Mouse (Mus musculus): ENCODE measurements around the gene Bmp8b. TPM values are rescaled to one million over a fixed set of nuclear protein-coding genes. Genes with fewer than 3 reads are reported as not detected.
"Not testable (repeated sequence)": the region's sequence is repeated elsewhere in the genome, so short reads cannot be mapped to it uniquely, and the experiment has no call there.

Gene Bmp8b
- total RNA-seq, 1 experiment from 2014 or later: not detected

GRCm38 (mm10) chr4:123160571-123160970 lies 55.6 kb downstream of the Bmp8b start:
- ATAC-seq (replicated peaks; ENCODE audit: insufficient number of reproducible peaks, low FRiP score, low TSS enrichment, poor library complexity, severe bottlenecking): no peak

- not testable (repeated sequence) for ATAC-seq (replicated peaks; ENCODE audit: insufficient number of reproducible peaks, low FRiP score, low TSS enrichment, poor library complexity, severe bottlenecking)
These were observed 56.3 kb downstream of the Bmp8b start for GRCm38 (mm10) chr4:123161251-123161650.

- ATAC-seq (replicated peaks; ENCODE audit: insufficient number of reproducible peaks, low FRiP score, low TSS enrichment, poor library complexity, severe bottlenecking): no peak
These were observed 57.4 kb downstream of the Bmp8b start for GRCm38 (mm10) chr4:123162305-123162917.

DNA sequence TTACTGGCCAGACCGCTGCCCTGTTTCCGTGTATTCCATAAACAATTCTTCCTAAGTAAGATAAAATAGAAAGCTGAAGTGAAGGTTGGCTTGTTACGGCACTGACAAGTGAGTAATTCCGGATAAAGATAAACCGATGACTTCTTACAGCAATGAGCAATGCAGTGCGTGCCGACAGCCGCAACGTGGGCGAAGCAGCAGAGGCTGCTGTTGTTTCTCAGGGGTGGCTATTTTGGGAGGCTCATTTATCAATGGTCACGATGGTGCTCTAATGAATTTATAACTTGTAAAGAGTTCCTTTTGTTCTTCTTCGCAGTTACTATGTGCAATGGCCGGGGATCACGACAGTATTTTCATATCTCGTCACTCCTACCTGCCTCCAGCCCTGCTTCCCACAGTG lies 59.2 kb downstream of the Bmp8b start:
- ATAC-seq (replicated peaks; ENCODE audit: insufficient number of reproducible peaks, low FRiP score, low TSS enrichment, poor library complexity, severe bottlenecking): no peak

GRCm38 (mm10) chr4:123171811-123172210 lies 66.8 kb downstream of the Bmp8b start:
- no peak for ATAC-seq (replicated peaks; ENCODE audit: insufficient number of reproducible peaks, low FRiP score, low TSS enrichment, poor library complexity, severe bottlenecking)

Other genes with a start within 250 kb of the Bmp8b start
- gene Cap1, start 219.1 kb upstream of the Bmp8b start, total RNA-seq (2017): 562 to 797 TPM (median 623 TPM) in 3 replicates
- gene Mfsd2a, start 144.0 kb upstream of the Bmp8b start, total RNA-seq (2017): not detected in 3 replicates
- 1.3 TPM in 1 of 3 replicates, not detected in the others for gene Mycl, start 109.5 kb upstream of the Bmp8b start, total RNA-seq (2017)
- 14.1 to 23.3 TPM (median 15.6 TPM) in 3 replicates for gene Trit1, start 88.6 kb upstream of the Bmp8b start, total RNA-seq (2017)
- gene Oxct2b, start 11.1 kb downstream of the Bmp8b start, total RNA-seq (2017): not detected in 3 replicates
- 19.7 to 35.3 TPM (median 32.0 TPM) in 3 replicates for gene Ppie, start 34.8 kb downstream of the Bmp8b start, total RNA-seq (2017)
- not detected in 3 replicates for gene Hpcal4, start 78.1 kb downstream of the Bmp8b start, total RNA-seq (2017)
- gene Nt5c1a, start 96.3 kb downstream of the Bmp8b start, total RNA-seq (2017): not detected in 3 replicates
- gene Heyl, start 128.4 kb downstream of the Bmp8b start, total RNA-seq (2017): 0.10 TPM in 1 of 3 replicates, not detected in the others
- gene Pabpc4, start 157.2 kb downstream of the Bmp8b start, total RNA-seq (2017): 23.4 to 30.7 TPM (median 23.8 TPM) in 3 replicates
- gene Oxct2a, start 218.5 kb downstream of the Bmp8b start, total RNA-seq (2017): not detected in 3 replicates
- not detected in 3 replicates for gene Bmp8a, start 238.1 kb downstream of the Bmp8b start, total RNA-seq (2017)

All from monocyte, adult 5-6 weeks (primary cell).